Mouse (Mus musculus) ES-Bruce4 (cell line): ENCODE measurements around the gene 1110004F10Rik.

ENCODE experiments used
- CTCF ChIP-seq: IDR thresholded peaks from one replicate; pipeline ENCODE4 v1.8.1; 2011; ENCODE audit warnings: low read depth, low read length
- EP300 ChIP-seq: IDR thresholded peaks from 2 replicates; pipeline ENCODE4 v1.6.1; 2011; ENCODE audit warnings: low read depth, low read length; ENCODE audit not compliant: insufficient read depth
- POLR2A ChIP-seq: IDR thresholded peaks from one replicate; pipeline ENCODE4 v1.8.1; 2011; ENCODE audit warnings: low read length; ENCODE audit not compliant: insufficient read depth

DNA sequence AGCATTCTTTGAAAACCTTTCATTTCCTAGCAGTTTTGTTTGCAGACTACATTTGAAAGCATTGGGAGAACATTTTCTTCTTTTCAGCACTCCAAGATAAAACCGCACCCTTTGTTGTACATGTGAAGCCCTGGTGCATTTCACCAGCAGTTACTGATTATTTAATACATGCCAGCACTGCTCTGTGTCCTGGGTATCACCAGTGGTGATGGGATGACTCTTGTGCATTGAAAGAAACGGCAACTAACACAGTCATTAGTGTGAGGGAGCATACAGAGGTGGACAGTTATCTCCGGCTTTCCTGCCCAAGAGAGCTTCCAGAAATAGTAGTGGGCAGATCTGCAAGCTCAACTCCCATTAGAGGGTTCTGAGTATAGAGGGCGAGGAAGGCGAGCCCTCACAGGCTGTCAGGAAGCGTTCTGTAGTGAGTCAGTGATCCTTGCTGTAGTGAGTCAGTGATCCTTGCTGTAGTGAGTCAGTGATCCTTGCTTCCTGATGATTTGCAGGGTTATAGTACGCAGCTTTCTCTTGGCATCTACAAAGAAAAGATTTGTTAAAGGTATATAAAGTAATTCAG is 60.8 kb downstream of the 1110004F10Rik start:
- TF ChIP-seq POLR2A (no peak), CTCF (no peak), EP300 (no peak)
